ENCODE assay signal across 8 mouse cellular contexts in the genomic region with DNA sequence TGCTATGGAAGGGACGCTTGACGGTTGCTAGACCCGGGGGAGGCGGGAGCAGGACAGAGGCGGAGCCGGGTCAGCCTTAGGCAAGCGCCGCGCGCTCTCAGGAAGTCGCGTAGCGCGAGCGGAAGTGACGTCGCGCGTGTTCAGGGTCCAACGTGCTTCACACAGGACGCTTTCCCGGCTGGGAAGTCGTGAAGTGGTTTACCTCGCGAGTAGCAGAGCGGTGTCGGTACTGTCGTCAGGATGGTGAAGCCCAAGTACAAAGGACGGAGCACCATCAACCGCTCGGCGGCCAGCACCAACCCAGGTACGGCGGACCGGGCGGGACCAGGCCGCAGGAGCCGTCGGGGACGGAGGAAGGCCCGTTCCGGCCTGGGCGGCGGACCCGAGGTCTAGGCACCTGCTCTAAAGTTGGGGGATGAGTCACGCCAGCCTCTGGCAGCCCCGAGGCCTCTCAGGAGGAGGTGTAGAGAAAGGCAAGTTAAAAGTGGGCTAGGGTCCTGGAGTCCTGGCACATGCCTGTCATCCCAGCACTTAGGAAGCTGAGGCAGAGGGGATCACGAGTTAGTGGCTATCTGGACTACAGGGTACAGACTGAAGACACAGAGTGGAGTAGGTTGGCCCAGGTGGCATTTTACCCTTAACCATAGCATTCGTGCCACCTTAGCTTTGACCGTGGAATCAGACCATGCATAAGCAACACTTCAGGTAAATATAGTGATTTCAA. TPM values are rescaled to one million over a fixed set of nuclear protein-coding genes. Genes with fewer than 3 reads are reported as not detected.
DNase-seq lines count a peak whose midpoint lies in the region; ATAC-seq lines count a peak whose summit lies in the region.

No protein-coding gene starts in this region.

- intact Hi-C loops in gastrocnemius, postnatal 14 days (cut with DNase I; ENCODE audit: low total_unique reads): no loop called here
- intact Hi-C loops in left cerebral cortex, postnatal 10 days (cut with DNase I): no loop called here

- ATAC-seq in inflammation-experienced regulatory T-cells, adult 6 months: peak; percentile 99
- peak; percentile 99 for ATAC-seq in megakaryocyte-erythroid progenitor cell, adult 5-6 weeks (replicated peaks; ENCODE audit: low FRiP score, low TSS enrichment, poor library complexity, severe bottlenecking)

- peak; percentile 91 for DNase-seq in adipocyte (ENCODE audit: low spot score)
- DNase-seq in embryo, embryonic 10 days (ENCODE audit: low spot score): peak; percentile 100
- peak; percentile 94 for DNase-seq in gastrocnemius, postnatal 14 days
- peak; percentile 90 to 96 for DNase-seq in left cerebral cortex, postnatal 10 days (ENCODE audit: extremely low spot score in 1 of 2, low spot score in 2 of 2)
- DNase-seq in right cerebral cortex, postnatal 25 days: peak; percentile 92
- DNase-seq in urinary bladder, postnatal 4 days (ENCODE audit: low spot score in 2 of 2): peak; percentile 85 to 94

RNA-seq across cellular contexts. Expression of gene Gnl2, which starts 13.7 kb away (rescaled TPM):
- 10 to 100 TPM; 27.2 to 29.3 TPM for total RNA-seq in gastrocnemius, postnatal 14 days (2021)
- 10 to 100 TPM; 44.4 to 76.7 (median 68.9) TPM for polyA plus RNA-seq in inflammation-experienced regulatory T-cells, adult 6 months (2017; shearing (Covaris generic))
- 10 to 100 TPM; 75.2 to 77.3 TPM for total RNA-seq in left cerebral cortex, postnatal 10 days (2021)
- 98.8 and 99.5 TPM in 2 replicates for total RNA-seq in megakaryocyte-erythroid progenitor cell, adult 5-6 weeks (2014; fragmentation: Nextera tagmentation)
- total RNA-seq in megakaryocyte-erythroid progenitor cell, adult 5-6 weeks (2017): 228 and 279 TPM in 2 replicates

RNA-seq across cellular contexts. Expression of gene Dnali1, which starts 35.5 kb away (rescaled TPM):
- not detected for total RNA-seq in gastrocnemius, postnatal 14 days (2021)
- not detected for polyA plus RNA-seq in inflammation-experienced regulatory T-cells, adult 6 months (2017; shearing (Covaris generic))
- total RNA-seq in left cerebral cortex, postnatal 10 days (2021): under 1 TPM; 0.16 to 0.21 TPM
- not detected in 2 replicates for total RNA-seq in megakaryocyte-erythroid progenitor cell, adult 5-6 weeks (2014; fragmentation: Nextera tagmentation)
- not detected in 2 replicates for total RNA-seq in megakaryocyte-erythroid progenitor cell, adult 5-6 weeks (2017)

RNA-seq across cellular contexts. Expression of gene Snip1, which starts 36.4 kb away (rescaled TPM):
- total RNA-seq in gastrocnemius, postnatal 14 days (2021): 1 to 10 TPM; 5.6 to 5.8 TPM
- 1 to 10 TPM; 7.7 to 8.8 (median 8.5) TPM for polyA plus RNA-seq in inflammation-experienced regulatory T-cells, adult 6 months (2017; shearing (Covaris generic))
- 10 to 100 TPM; 12.8 to 13.7 TPM for total RNA-seq in left cerebral cortex, postnatal 10 days (2021)
- total RNA-seq in megakaryocyte-erythroid progenitor cell, adult 5-6 weeks (2014; fragmentation: Nextera tagmentation): 25.4 and 26.1 TPM in 2 replicates
- total RNA-seq in megakaryocyte-erythroid progenitor cell, adult 5-6 weeks (2017): 32.2 and 33.6 TPM in 2 replicates

RNA-seq across cellular contexts. Expression of gene Rspo1, which starts 43.8 kb away (rescaled TPM):
- total RNA-seq in gastrocnemius, postnatal 14 days (2021): under 1 TPM in 1 of 2 experiments, not detected in 1; 0.33 TPM
- polyA plus RNA-seq in inflammation-experienced regulatory T-cells, adult 6 months (2017; shearing (Covaris generic)): not detected
- total RNA-seq in left cerebral cortex, postnatal 10 days (2021): 1 to 10 TPM; 3.5 to 4.1 TPM
- total RNA-seq in megakaryocyte-erythroid progenitor cell, adult 5-6 weeks (2014; fragmentation: Nextera tagmentation): not detected in 2 replicates
- total RNA-seq in megakaryocyte-erythroid progenitor cell, adult 5-6 weeks (2017): not detected in 2 replicates

RNA-seq across cellular contexts. Expression of gene Meaf6, which starts 54.9 kb away (rescaled TPM):
- total RNA-seq in gastrocnemius, postnatal 14 days (2021): 10 to 100 TPM in 1 of 2 experiments, 1 to 10 TPM in 1; 8.4 to 10.1 TPM
- 10 to 100 TPM; 60.4 to 68.9 (median 64.1) TPM for polyA plus RNA-seq in inflammation-experienced regulatory T-cells, adult 6 months (2017; shearing (Covaris generic))
- total RNA-seq in left cerebral cortex, postnatal 10 days (2021): 100 to 1,000 TPM; 142 to 151 TPM
- total RNA-seq in megakaryocyte-erythroid progenitor cell, adult 5-6 weeks (2014; fragmentation: Nextera tagmentation): 31.2 and 52.8 TPM in 2 replicates
- total RNA-seq in megakaryocyte-erythroid progenitor cell, adult 5-6 weeks (2017): 34.5 and 49.7 TPM in 2 replicates

Comparison
In these comparisons a context has a peak if more than half of its experiments do, and no peak if none do; other contexts are left out.
1. Peak in every context shown above with its lines: DNase-seq and ATAC-seq.